Mouse (Mus musculus) T-helper 2 cell (primary cell): ENCODE data around the gene Tmbim1.
"Not testable (repeated sequence)": the region's sequence is repeated elsewhere in the genome, so short reads cannot be mapped to it uniquely, and the experiment has no call there.

Source experiments
- in situ Hi-C: fragments of 300-600 bp; cut with MboI, MseI; formaldehyde crosslinking; loops from one replicate; pipeline ENCODE4 v1.15.1; 2025; ENCODE audit warnings: high pct_unique_total_duplicates

Tmbim1 gene

GRCm38 (mm10) chr1:74305522-74305921 is at the start of gene Tmbim1:
Gene Tmbim1, minus strand, starts transcription at chr1:74305622.
- in situ Hi-C loops: no loop called here

GRCm38 (mm10) chr1:74353453-74354229 is 48.2 kb upstream of the Tmbim1 start:
- in situ Hi-C loops: no loop called here

- in situ Hi-C loops: no loop called here
Measured at GRCm38 (mm10) chr1:74352532-74353096, 47.2 kb upstream of the Tmbim1 start.

GRCm38 (mm10) chr1:74351185-74351769 is 45.9 kb upstream of the Tmbim1 start:
- in situ Hi-C loops: no loop called here

GRCm38 (mm10) chr1:74344163-74344916 is 38.9 kb upstream of the Tmbim1 start:
- in situ Hi-C loops: no loop called here

- in situ Hi-C loops: no loop called here
Measured at GRCm38 (mm10) chr1:74343161-74343560, 37.7 kb upstream of the Tmbim1 start.

- in situ Hi-C loops: no loop called here
Measured at GRCm38 (mm10) chr1:74342308-74342707, 36.9 kb upstream of the Tmbim1 start.

GRCm38 (mm10) chr1:74341898-74342297 is 36.5 kb upstream of the Tmbim1 start:
- in situ Hi-C loops: no loop called here

GRCm38 (mm10) chr1:74340992-74341391 is 35.6 kb upstream of the Tmbim1 start:
- in situ Hi-C loops: not testable (repeated sequence)

- in situ Hi-C loops: no loop called here
Measured at GRCm38 (mm10) chr1:74340361-74340764, 34.9 kb upstream of the Tmbim1 start.

GRCm38 (mm10) chr1:74339917-74340316 is 34.5 kb upstream of the Tmbim1 start:
- in situ Hi-C loops: no loop called here

- in situ Hi-C loops: no loop called here
Measured at GRCm38 (mm10) chr1:74338626-74339025, 33.2 kb upstream of the Tmbim1 start.

- in situ Hi-C loops: no loop called here
Measured at GRCm38 (mm10) chr1:74338013-74338412, 32.6 kb upstream of the Tmbim1 start.

- in situ Hi-C loops: no loop called here
Measured at GRCm38 (mm10) chr1:74337241-74337771, 31.9 kb upstream of the Tmbim1 start.

GRCm38 (mm10) chr1:74335436-74336170 is 30.2 kb upstream of the Tmbim1 start:
- in situ Hi-C loops: no loop called here

GRCm38 (mm10) chr1:74335033-74335432 is 29.6 kb upstream of the Tmbim1 start:
- in situ Hi-C loops: no loop called here

- in situ Hi-C loops: no loop called here
Measured at GRCm38 (mm10) chr1:74334607-74335006, 29.2 kb upstream of the Tmbim1 start.

- in situ Hi-C loops: no loop called here
Measured at GRCm38 (mm10) chr1:74332930-74333329, 27.5 kb upstream of the Tmbim1 start.

- in situ Hi-C loops: no loop called here
Measured at GRCm38 (mm10) chr1:74332241-74332763, 26.9 kb upstream of the Tmbim1 start.

- in situ Hi-C loops: no loop called here
Measured at GRCm38 (mm10) chr1:74331046-74331681, 25.7 kb upstream of the Tmbim1 start.
